Mouse (Mus musculus) MEL (cell line): ENCODE measurements around the gene Olfr187. TPM values are rescaled to one million over a fixed set of nuclear protein-coding genes. Genes with fewer than 3 reads are reported as not detected.
"Not testable (repeated sequence)": the region's sequence is repeated elsewhere in the genome, so short reads cannot be mapped to it uniquely, and the experiment has no call there.

Experiments used
- DNase-seq: peaks from one replicate; pipeline ENCODE4 v3.0.0; 2011; ENCODE audit warnings: low read depth, low spot score
- H3K27ac ChIP-seq: 2 replicates; pipeline ENCODE4 v1.5.1; 2012; ENCODE audit warnings: low read depth, mild to moderate bottlenecking, control low read depth, low read length, moderate library complexity; ENCODE audit not compliant: control insufficient read depth
- H3K27me3 ChIP-seq, 2 experiments: fragments of 150-350 bp in 1 of 2; sonication (generic) in 1 of 2; 2 replicates each; pipeline ENCODE4 v1.6.1; 2012; ENCODE audit warnings: low read length in 2 of 2, mild to moderate bottlenecking in 2 of 2, improper control_type of control experiment in 1 of 2, moderate library complexity in 1 of 2; ENCODE audit not compliant: insufficient read depth in 2 of 2, control insufficient read depth in 1 of 2
- H3K36me3 ChIP-seq, 2 experiments: 2 replicates each; pipeline ENCODE4 v1.6.1; 2012 to 2014; ENCODE audit warnings: low read length in 2 of 2, improper control_type of control experiment in 1 of 2, inconsistent platforms in 1 of 2, mild to moderate bottlenecking in 1 of 2; ENCODE audit not compliant: insufficient read depth in 2 of 2, control insufficient read depth in 1 of 2
- H3K4me1 ChIP-seq, 2 experiments: fragments of 150-350 bp in 1 of 2; sonication (generic) in 1 of 2; 2 replicates each; pipeline ENCODE4 v1.6.1; 2012; ENCODE audit warnings: low read length in 2 of 2, improper control_type of control experiment in 1 of 2, mild to moderate bottlenecking in 1 of 2; ENCODE audit not compliant: insufficient read depth in 2 of 2, control insufficient read depth in 1 of 2
- H3K4me3 ChIP-seq, 2 experiments: fragments of 150-350 bp in 1 of 2; sonication (generic) in 1 of 2; 2 replicates each; pipeline ENCODE4 v1.5.1; 2012; ENCODE audit warnings: low read depth in 2 of 2, low read length in 2 of 2, mild to moderate bottlenecking in 2 of 2, moderate library complexity in 2 of 2, control low read depth in 1 of 2, improper control_type of control experiment in 1 of 2; ENCODE audit not compliant: control insufficient read depth in 1 of 2, insufficient read depth in 1 of 2
- H3K79me2 ChIP-seq: 2 replicates; pipeline ENCODE4 v1.6.1; 2012; ENCODE audit warnings: mild to moderate bottlenecking, low read length, moderate library complexity; ENCODE audit not compliant: control insufficient read depth, poor library complexity, insufficient read depth
- H3K9ac ChIP-seq: 2 replicates; pipeline ENCODE4 v1.6.1; 2012; ENCODE audit warnings: low read depth, mild to moderate bottlenecking, control low read depth, low read length, moderate library complexity; ENCODE audit not compliant: control insufficient read depth, poor library complexity, severe bottlenecking
- H3K9me3 ChIP-seq: fragments of 150-350 bp; sonication (generic); replicated peaks from 2 replicates; pipeline ENCODE4 v1.6.1; 2012; ENCODE audit warnings: mild to moderate bottlenecking, low read length, improper control_type of control experiment, moderate library complexity; ENCODE audit not compliant: insufficient read depth
- BHLHE40 ChIP-seq: IDR thresholded peaks from 2 replicates; pipeline ENCODE4 v1.6.1; 2012; ENCODE audit warnings: low read depth, mild to moderate bottlenecking, inconsistent platforms, low read length, improper control_type of control experiment, borderline replicate concordance
- EP300 ChIP-seq, 2 experiments: IDR thresholded peaks; 2 replicates each; pipeline ENCODE4 v1.6.1; 2011; ENCODE audit warnings: improper control_type of control experiment in 2 of 2, low read length in 2 of 2, low read depth in 1 of 2, mild to moderate bottlenecking in 1 of 2
- ETS1 ChIP-seq: IDR thresholded peaks from 2 replicates; pipeline ENCODE4 v1.6.1; 2012; ENCODE audit warnings: low read depth, mild to moderate bottlenecking, inconsistent platforms, low read length, improper control_type of control experiment, moderate library complexity
- GABPA ChIP-seq: IDR thresholded peaks from 2 replicates; pipeline ENCODE4 v1.6.1; 2012; ENCODE audit warnings: low read depth, mild to moderate bottlenecking, inconsistent platforms, low read length, improper control_type of control experiment, moderate library complexity
- HCFC1 ChIP-seq: IDR thresholded peaks from 2 replicates; pipeline ENCODE4 v1.6.1; 2012; ENCODE audit warnings: low read depth, mild to moderate bottlenecking, inconsistent platforms, low read length, improper control_type of control experiment, moderate library complexity
- JUND ChIP-seq: IDR thresholded peaks from 2 replicates; pipeline ENCODE4 v1.6.1; 2011; ENCODE audit warnings: low read depth, mild to moderate bottlenecking, improper control_type of control experiment, low read length
- MAZ ChIP-seq: IDR thresholded peaks from 2 replicates; pipeline ENCODE4 v1.6.1; 2012; ENCODE audit warnings: low read depth, mild to moderate bottlenecking, inconsistent platforms, low read length, improper control_type of control experiment
- MEF2A ChIP-seq: IDR thresholded peaks from 2 replicates; pipeline ENCODE4 v1.6.1; 2014; ENCODE audit warnings: low read depth, mild to moderate bottlenecking, inconsistent platforms, low read length, improper control_type of control experiment; ENCODE audit not compliant: poor library complexity, insufficient replicate concordance, severe bottlenecking; ENCODE audit errors: extremely low read depth
- MXI1 ChIP-seq: IDR thresholded peaks from 2 replicates; pipeline ENCODE4 v1.6.1; 2011; ENCODE audit warnings: mild to moderate bottlenecking, low read depth, low read length, improper control_type of control experiment
- MYB ChIP-seq: IDR thresholded peaks from 2 replicates; pipeline ENCODE4 v1.6.1; 2011; ENCODE audit warnings: mild to moderate bottlenecking, low read depth, low read length, improper control_type of control experiment
- MYC ChIP-seq: IDR thresholded peaks from 2 replicates; pipeline ENCODE4 v1.6.1; 2011; ENCODE audit warnings: low read depth, mild to moderate bottlenecking, low read length, improper control_type of control experiment, moderate library complexity
- NRF1 ChIP-seq: IDR thresholded peaks from 2 replicates; pipeline ENCODE4 v1.6.1; 2014; ENCODE audit warnings: low read depth, mild to moderate bottlenecking, inconsistent platforms, low read length, improper control_type of control experiment, moderate library complexity; ENCODE audit not compliant: poor library complexity, insufficient read depth, severe bottlenecking
- POLR2AphosphoS2 ChIP-seq: IDR thresholded peaks from 2 replicates; pipeline ENCODE4 v1.6.1; 2011; ENCODE audit warnings: low read length, improper control_type of control experiment
- SIN3A ChIP-seq: IDR thresholded peaks from 2 replicates; pipeline ENCODE4 v1.6.1; 2012; ENCODE audit warnings: low read length, improper control_type of control experiment, inconsistent platforms
- SMC3 ChIP-seq: IDR thresholded peaks from 2 replicates; pipeline ENCODE4 v1.6.1; 2011; ENCODE audit warnings: low read depth, low read length, improper control_type of control experiment
- TCF12 ChIP-seq: IDR thresholded peaks from 2 replicates; pipeline ENCODE4 v1.6.1; 2014; ENCODE audit warnings: low read depth, mild to moderate bottlenecking, inconsistent platforms, low read length, improper control_type of control experiment, moderate library complexity
- UBTF ChIP-seq: IDR thresholded peaks from 2 replicates; pipeline ENCODE4 v1.6.1; 2012; ENCODE audit warnings: low read depth, mild to moderate bottlenecking, inconsistent platforms, low read length, improper control_type of control experiment, moderate library complexity, borderline replicate concordance; ENCODE audit not compliant: insufficient read depth
- USF1 ChIP-seq: IDR thresholded peaks from 2 replicates; pipeline ENCODE4 v1.6.1; 2014; ENCODE audit warnings: low read depth, mild to moderate bottlenecking, inconsistent platforms, low read length, improper control_type of control experiment, moderate library complexity
- ZC3H11A ChIP-seq: IDR thresholded peaks from 2 replicates; pipeline ENCODE4 v1.6.1; 2012; ENCODE audit warnings: low read depth, mild to moderate bottlenecking, inconsistent platforms, low read length, improper control_type of control experiment
- ZKSCAN1 ChIP-seq: IDR thresholded peaks from 2 replicates; pipeline ENCODE4 v1.6.1; 2012; ENCODE audit warnings: low read depth, mild to moderate bottlenecking, inconsistent platforms, low read length, improper control_type of control experiment, moderate library complexity
- polyA plus RNA-seq, 2 experiments: library from polyadenylated mRNA; stranded (reverse) in 1 of 2; unstranded in 1 of 2; fragments of >175 nt in 1 of 2; fragments of >200 nt in 1 of 2; gene quantifications; 2 replicates each; pipeline versions ENCODE4 v1.2.1 to v1.2.4; 2012; ENCODE audit warnings: low replicate concordance in 2 of 2, low read depth in 1 of 2; ENCODE audit not compliant: insufficient read length in 2 of 2, insufficient read depth in 1 of 2, missing spikeins in 1 of 2
- total RNA-seq: library from RNA; depleted of rRNA; stranded (reverse); fragments of 300-350 nt; gene quantifications from 2 replicates; pipeline ENCODE4 v1.2.3, GENCODE M21; 2012

Gene Olfr187
- total and polyA plus RNA-seq, 3 experiments: not detected

GRCm38 (mm10) chr16:59049286-59049685 is 9.7 kb upstream of the Olfr187 start:
- DNase-seq, H3K4me1 ChIP-seq: not testable (repeated sequence)

GRCm38 (mm10) chr16:59048860-59049259 is 9.3 kb upstream of the Olfr187 start:
- no peaks in the 10 kb centered on the region for H3K27me3 ChIP-seq
- no peak overlapping the region for H3K4me3 ChIP-seq
- no peak for TF ChIP-seq SMC3
- no peak for TF ChIP-seq JUND
- TF ChIP-seq, all 39 proteins: peak for 0
- H3K9me3 ChIP-seq: no peaks in the 10 kb centered on the region
- H3K4me1 ChIP-seq: peaks cover 0 to 3% of the 10 kb centered on the region in 2 experiments; a peak in 2 of 4 replicates
- H3K9ac ChIP-seq: no peak overlapping the region
- no peak for DNase-seq
- no peaks in the 10 kb centered on the region for H3K79me2 ChIP-seq
- H3K27ac ChIP-seq: no peak overlapping the region
- peaks cover 0 to 7% of the 10 kb centered on the region in 2 experiments; a peak in 2 of 4 replicates for H3K36me3 ChIP-seq

More at GRCm38 (mm10) chr16:59049286-59049685, 9.7 kb upstream of the Olfr187 start:
- H3K36me3 ChIP-seq, H3K27me3 ChIP-seq, H3K79me2 ChIP-seq, H3K9ac ChIP-seq, H3K27ac ChIP-seq, H3K4me3 ChIP-seq, H3K9me3 ChIP-seq: not testable (repeated sequence)

- Histone ChIP-seq H3K79me2 (no peaks in the 10 kb centered on the region), H3K9me3 (no peaks in the 10 kb centered on the region), H3K9ac (no peak overlapping the region), H3K4me1 (peaks cover 0 to 3% of the 10 kb centered on the region in 2 experiments; a peak in 2 of 4 replicates), H3K27ac (no peak overlapping the region), H3K4me3 (no peak overlapping the region), H3K36me3 (peaks cover 0 to 7% of the 10 kb centered on the region in 2 experiments; a peak in 2 of 4 replicates), H3K27me3 (no peaks in the 10 kb centered on the region)
- no peak for DNase-seq
- TF ChIP-seq EP300 (IDR thresholded peaks at IDR 0.05; ENCODE audit: low read depth in 1 of 2, low read length in 2 of 2): no peak
- no peak for TF ChIP-seq NRF1
- TF ChIP-seq POLR2AphosphoS2: no peak
- no peak for TF ChIP-seq ZKSCAN1
- TF ChIP-seq MXI1: no peak
- no peak for TF ChIP-seq GABPA
- TF ChIP-seq, all 39 proteins: peak for 0
Observed at GRCm38 (mm10) chr16:59047579-59047978, 8.0 kb upstream of the Olfr187 start.

- peak; percentile 56 for DNase-seq
- H3K9me3 ChIP-seq: no peaks in the 10 kb centered on the region
- H3K79me2 ChIP-seq: no peaks in the 10 kb centered on the region
- H3K27me3 ChIP-seq: no peaks in the 10 kb centered on the region
- no peak overlapping the region for H3K9ac ChIP-seq
- H3K4me3 ChIP-seq: no peak overlapping the region
- peaks cover 0 to 3% of the 10 kb centered on the region in 2 experiments; a peak in 2 of 4 replicates for H3K4me1 ChIP-seq
- H3K27ac ChIP-seq: no peak overlapping the region
- H3K36me3 ChIP-seq: peaks cover 0 to 7% of the 10 kb centered on the region in 2 experiments; a peak in 2 of 4 replicates
- TF ChIP-seq UBTF (no peak), MYC (no peak), USF1 (no peak), ZC3H11A (no peak), HCFC1 (no peak), MAZ (no peak), EP300 (IDR thresholded peaks at IDR 0.05; ENCODE audit: low read depth in 1 of 2, low read length in 2 of 2) (peak; percentile 84 to 85), BHLHE40 (no peak), ETS1 (peak; percentile 56; the same call in 1 of the 2 replicates), MEF2A (no peak), JUND (no peak), MYB (peak; percentile 42; the same call in 1 of the 2 replicates), TCF12 (peak; percentile 66), SIN3A (no peak), SMC3 (no peak)
Observed at GRCm38 (mm10) chr16:59045835-59046234, 6.3 kb upstream of the Olfr187 start.
